Mouse (Mus musculus): Measurements from ENCODE around the gene Hus1b. TPM values are rescaled to one million over a fixed set of nuclear protein-coding genes. Genes with fewer than 3 reads are reported as not detected.

The Hus1b gene
- total RNA-seq, 2 experiments from 2014 or later, result 0.36 TPM; not detected in 1

DNA sequence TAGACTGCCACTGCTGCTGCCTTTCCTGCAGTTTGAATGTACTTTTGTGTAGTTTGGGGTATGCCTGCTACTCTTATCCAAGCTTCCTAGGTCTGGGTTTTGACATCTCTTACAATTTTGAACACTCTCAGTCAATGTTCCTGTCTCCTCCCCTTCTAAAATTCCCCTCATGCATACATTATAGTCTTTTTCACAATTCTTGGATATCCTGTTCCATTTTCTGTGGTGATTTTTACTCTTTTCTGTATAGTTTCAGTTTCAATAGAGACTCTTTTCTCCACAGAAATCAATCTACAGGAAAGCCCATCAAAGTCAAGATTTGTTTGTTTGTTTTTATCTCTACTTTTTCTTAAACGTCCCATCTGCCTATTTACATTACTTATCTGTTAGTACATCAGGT, 6.0 kb upstream of the Hus1b start:
- no peak for DNase-seq
- intact Hi-C loops (cut with DNase I), result no loop called here

DNA sequence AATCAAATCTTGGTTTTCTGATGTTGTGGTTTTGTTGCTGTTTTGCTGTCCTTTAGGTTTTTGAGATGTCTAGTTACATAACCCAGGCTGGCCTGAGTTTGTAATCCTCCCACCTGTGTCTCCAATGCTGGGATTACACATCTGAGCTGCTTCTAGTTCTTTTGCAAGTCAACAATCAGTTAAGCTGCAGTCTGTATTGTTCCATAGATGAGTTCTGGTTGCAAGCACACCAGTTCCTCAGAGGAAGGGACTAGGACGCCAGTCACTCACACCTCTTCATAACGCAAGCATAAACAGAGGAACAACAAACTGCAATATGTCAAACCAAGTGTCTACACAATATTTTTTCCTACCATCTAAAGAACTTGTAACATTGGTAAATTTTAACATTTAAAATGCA, 4.5 kb upstream of the Hus1b start:
- intact Hi-C loops (cut with DNase I), result no loop called here
- DNase-seq, result no peak

DNA sequence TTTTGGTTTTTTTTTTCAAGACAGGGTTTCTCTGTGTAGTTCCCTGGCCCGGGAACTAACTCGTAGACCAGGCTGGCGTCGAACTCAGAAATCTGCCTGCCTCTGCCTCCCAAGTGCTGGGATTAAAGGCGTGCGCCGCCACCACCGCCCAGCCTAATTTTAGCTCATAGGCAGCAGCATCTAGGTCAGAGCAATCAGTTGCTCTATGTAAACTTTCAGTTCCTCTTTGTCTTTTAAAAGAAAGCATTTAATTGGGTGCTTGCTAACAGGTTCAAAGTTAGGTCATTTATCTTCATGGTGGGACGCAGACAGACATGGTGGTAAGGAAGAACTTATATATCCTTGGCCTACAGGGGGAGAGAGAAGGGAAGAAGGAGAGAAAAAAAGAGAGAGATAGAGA, 1.6 kb upstream of the Hus1b start:
- intact Hi-C loops (cut with DNase I), result no loop called here
- DNase-seq, result no peak

DNA sequence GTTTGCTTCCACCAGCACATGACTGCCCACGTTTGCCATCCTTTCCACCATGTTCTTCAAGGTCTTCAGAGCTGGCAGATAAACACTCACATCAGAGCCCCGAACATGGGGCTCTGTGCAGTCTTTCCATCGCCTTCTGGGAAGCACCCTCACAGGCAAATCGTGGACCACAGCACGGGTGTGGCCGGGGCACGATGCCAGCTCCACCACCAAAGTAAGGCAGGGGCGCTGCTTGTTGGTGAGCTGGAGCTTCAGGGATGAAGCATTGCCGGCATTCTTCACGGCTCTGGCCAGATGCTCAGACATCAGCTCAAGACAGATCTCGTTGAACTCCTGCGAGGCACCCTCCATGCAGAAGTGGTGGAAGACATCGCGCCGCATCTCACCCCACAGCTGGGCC, 430 bp downstream of the Hus1b start:
- intact Hi-C loops (cut with DNase I), result no loop called here
- DNase-seq, result no peak

DNA sequence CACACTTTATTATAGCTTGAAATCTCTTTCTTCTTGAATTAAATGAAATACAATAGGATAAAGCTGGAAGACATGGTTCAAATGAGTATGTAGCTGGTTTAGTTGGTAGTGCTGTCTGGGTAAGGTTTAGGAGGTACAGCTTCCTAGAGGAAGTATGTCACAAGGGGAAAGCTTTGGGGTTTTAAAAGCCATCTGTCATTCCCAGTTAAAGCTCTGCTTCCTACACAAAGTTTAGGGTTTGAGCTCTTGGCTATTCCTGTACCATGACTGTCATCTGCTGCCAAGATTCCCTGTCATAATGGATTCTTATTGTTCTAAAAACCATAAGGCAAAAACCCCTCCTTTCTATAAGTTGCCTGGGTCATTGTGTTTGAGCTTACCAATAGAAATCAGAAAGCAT, 1.8 kb downstream of the Hus1b start:
- no peak for DNase-seq
- intact Hi-C loops (cut with DNase I), result no loop called here

DNA sequence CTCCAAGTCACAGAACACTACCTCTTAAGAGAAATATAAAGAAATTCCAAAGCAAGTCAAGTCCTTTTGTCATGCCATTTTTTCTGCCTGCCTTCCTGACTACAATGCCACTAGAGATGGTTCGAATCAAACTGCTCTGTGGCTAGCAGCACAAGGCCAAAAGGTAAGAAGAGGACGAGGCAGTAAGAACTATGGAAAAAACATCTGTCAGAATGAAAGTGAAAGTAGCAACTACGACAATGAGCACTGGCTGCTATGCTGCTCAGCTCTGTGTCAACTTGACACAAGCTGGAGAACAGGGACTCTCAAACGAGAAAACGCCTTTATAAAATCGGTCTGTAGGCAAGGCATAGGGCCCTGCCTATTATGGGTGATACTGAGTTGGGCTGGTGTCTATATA, 14.6 kb downstream of the Hus1b start:
- intact Hi-C loops (cut with DNase I), result no loop called here
- no peak for DNase-seq

DNA sequence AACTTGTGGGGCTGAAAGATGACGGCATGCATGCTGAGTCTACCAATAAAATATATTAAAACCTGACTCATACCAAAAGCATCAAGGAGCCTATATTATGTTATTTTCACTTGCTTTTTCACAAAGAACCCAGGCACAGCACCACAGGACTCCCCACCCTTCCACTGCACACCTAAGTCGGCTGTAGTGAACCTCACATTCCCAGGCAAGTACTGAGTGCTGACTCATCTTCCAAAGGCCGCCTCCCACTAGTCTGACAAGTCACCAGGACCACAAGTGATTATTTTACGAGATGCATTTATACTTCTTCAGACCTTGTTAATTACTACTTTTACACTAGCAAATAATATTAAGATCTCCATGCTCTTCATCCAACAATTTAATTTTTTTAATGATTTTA, 15.9 kb downstream of the Hus1b start:
- intact Hi-C loops (cut with DNase I), result no loop called here

DNA sequence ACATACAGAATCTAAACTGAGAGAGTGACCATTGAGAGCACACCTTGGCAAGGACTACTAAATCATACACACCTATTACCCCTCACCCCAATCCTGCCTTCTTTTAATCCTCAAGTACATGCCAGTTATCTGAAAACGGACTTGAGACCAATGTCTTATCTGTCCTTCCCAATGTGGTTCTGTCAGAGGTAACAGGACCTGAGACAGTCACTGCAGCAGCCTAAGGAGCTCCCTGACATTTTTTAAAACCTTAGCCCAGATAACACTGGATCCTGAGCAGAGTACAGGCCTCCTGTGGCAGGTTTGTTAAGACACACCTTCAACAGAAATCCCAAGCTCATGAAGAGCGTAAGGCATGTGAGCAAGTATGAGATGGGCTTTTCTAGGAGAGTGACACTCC, 18.4 kb downstream of the Hus1b start:
- no peak for DNase-seq
- intact Hi-C loops (cut with DNase I), result no loop called here

More for the DNA sequence above, 15.9 kb downstream of the Hus1b start:
- DNase-seq, result no peak

DNA sequence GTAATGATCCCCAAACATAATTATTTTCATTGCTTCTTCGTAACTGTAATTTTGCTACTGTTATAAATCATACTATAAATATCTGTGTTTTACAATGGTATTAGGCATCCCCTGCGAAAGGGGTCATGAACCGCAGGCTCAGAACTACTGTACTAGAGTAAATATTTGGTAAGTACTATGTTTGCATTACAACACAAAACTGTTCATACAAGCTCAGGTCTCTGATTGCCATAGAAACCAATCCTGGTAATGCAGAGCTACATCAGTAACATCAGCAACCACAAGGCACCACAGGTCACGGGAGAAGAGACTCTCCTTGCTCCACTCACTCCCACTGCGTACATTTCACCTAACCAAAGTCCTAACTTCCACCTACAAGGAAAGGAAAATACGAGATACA, 23.3 kb downstream of the Hus1b start:
- intact Hi-C loops (cut with DNase I), result no loop called here
- no peak for DNase-seq

DNA sequence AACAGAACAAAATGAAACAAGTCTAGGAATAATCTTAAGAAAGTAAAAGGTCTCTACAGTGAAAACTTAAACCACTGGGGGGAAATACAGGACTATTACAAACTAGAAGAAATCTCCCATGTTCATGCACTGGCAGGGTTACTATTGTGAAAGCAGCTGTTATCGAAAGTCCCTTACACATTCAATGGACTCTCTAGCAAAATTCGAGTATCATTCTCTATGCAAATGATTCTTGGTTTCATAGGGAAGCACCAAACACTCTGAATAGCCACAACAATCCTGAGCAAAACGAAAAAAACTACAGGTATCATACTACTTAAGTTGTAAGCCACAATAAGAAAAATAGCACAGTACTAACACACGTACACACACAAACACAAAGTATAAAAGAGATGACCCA, 25.6 kb downstream of the Hus1b start:
- intact Hi-C loops (cut with DNase I), result no loop called here
- no peak for DNase-seq

DNA sequence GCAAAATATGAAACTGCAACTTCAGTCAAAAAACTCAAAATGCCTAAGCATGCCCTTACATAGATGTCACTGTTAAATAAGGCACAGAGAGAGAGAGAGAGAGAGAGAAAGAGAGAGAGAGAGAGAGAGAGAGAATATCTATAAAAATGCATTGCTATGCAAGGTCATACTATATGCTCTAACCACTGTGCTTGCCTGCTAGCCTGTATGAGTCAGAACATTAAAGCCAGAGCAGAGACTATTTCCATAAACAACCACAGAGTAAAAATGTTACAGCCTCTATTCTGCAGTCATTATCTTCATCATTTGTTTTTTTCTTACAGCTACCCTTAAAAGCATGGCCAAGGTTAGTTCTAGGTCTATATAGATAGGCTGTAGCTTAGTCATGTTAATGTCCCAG, 33.8 kb downstream of the Hus1b start:
- intact Hi-C loops (cut with DNase I), result no loop called here
- no peak for DNase-seq

DNA sequence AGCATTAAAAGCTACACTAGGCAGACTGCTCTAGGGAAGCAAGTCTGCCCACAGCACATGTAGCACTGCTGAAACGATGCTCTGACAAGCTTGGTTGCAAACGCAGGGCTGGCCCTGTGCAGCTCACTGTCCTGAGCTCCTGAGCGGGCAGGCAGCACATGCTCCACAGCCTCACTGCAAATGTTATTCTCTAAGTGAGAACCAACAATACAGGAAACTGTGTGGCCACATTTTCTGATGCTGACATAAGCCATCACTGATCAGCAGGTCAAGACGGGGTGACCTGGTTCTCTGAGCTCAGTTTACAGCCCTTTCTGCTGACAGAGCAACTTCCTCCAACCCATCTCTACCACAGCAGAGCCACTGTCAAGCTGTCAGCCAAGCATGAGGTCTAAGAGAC, 34.5 kb downstream of the Hus1b start:
- intact Hi-C loops (cut with DNase I), result no loop called here

DNA sequence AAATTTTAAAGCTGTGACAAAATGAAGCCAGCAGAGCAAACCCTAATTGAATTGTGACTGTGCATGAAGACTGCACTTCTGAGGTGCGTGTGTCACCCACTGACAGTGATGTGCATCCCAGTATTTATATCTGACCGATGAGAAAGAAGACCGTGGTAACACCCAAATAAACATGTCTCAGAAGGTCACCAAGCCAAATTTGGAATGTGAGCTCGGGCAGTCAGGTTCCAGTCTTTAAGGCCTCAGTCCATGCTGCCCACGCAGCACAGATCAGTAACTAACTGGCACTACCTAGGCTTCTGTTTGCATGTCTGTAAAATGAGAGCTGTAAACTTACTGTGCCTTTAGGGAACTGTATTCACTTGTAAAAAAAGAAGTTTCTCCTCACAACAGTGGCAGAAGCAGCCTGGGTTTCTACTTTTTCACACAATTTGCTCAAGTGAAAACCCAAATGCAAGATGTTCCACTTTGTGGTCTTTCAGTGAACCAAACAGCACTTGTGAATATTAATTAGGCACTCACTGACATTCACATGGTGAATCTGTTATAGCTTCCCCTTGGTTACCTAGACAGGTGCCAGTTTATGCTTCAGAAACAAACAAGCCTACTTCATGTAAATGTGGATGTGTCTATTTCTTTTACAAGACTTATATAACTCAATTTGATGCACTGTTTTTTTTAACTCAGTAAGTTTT, 35.5 kb downstream of the Hus1b start:
- intact Hi-C loops (cut with DNase I), result no loop called here

More for the DNA sequence above, 34.5 kb downstream of the Hus1b start:
- DNase-seq, result peak; percentile 7 to 28

DNA sequence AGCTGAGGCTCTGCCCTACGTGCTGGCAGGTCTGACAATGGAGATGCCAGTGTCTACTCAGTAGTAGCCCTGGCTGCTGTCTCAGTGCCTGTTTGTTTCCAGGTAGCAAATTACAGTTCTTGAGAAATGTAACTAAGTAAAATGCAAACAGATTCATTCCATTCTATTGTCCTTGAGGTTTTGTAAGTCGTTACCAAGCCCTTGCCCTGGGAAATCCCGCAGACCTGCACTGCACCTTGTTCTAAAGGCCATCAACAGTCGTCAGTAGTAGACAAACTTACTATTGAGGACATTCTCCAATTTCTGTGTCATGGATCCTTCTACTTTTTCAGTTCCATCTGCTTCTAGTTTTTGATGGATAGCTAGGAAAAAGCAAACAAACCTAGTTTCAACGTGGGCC, 36.7 kb downstream of the Hus1b start:
- DNase-seq, result no peak
- intact Hi-C loops (cut with DNase I), result no loop called here

More for the DNA sequence above, 35.5 kb downstream of the Hus1b start:
- DNase-seq, result no peak

DNA sequence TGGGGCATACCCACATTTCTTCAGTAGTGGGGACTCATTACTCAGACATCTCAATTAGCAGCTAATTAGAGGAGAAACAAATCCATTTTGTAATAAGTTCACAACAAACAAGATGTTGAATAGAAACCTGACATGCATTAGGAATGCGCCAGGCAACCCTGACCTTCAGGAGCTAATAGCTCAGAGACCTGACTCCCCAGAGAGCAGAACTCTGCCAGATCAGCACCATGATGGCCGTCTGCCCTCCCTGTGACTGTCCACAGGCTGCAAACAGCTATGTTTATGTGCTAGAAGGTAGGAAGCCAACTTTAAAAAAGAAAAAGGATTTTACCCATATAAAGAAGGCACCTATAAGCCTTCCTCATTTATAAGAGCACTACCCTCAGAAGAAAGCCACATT, 45.3 kb downstream of the Hus1b start:
- DNase-seq, result no peak
- intact Hi-C loops (cut with DNase I), result loop anchor here (5.0 kb wide), 1 partner anchor 80 kb away; no protein-coding TSS in a partner anchor

DNA sequence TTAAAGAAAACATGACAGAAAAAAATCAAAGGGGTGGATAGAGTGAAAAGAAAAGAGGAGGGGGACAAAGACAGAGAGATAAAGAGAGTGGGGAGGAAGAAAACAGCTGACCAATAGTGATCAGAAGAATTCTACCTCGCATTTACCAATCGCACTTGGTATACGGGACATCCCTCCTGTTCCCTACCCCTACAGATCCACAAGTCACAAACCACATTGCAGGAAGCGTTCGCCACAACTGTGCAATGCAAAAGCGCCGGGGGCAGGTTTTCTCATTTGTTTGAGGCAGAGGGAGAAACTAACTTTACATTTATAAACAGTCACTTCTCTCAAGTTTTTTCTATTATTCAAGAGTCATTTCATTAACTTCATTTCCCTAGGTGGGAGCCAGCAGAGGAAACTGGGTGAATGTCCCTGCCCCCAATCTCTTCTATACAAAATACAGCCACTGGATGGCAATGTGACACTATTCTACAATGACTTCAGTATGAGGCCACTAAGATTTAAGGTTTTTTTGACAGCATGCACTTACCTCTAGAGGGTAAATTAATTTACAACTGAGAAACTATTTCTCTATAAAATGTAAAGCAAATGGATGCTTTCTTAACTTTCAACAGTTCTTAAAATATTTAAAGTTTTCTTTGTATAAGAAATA, 46.0 kb downstream of the Hus1b start:
- intact Hi-C loops (cut with DNase I), result loop anchor here (2.0 to 5.0 kb wide), 2 partner anchors 81 to 715 kb away; no protein-coding TSS in a partner anchor
- DNase-seq, result no peak

Other genes starting within 250 kb of the Hus1b start
- under 1 TPM; 0.79 TPM for gene Irf4, start 198.5 kb downstream of the Hus1b start, total RNA-seq (2021)
- gene Exoc2, start 26.3 kb upstream of the Hus1b start, total RNA-seq (2021), result 10 to 100 TPM; 11.7 to 12.9 TPM
- gene Gm5447, start 26.4 kb upstream of the Hus1b start, total RNA-seq (2021), result not detected

All from gastrocnemius, postnatal 36 days (tissue).